Mouse (Mus musculus): ENCODE results near the gene Itpr2. TPM values are rescaled to one million over a fixed set of nuclear protein-coding genes. Genes with fewer than 3 reads are reported as not detected.
"Not testable (repeated sequence)": the region's sequence is repeated elsewhere in the genome, so short reads cannot be mapped to it uniquely, and the experiment has no call there.

The Itpr2 gene
- total RNA-seq, 2 experiments from 2014 or later = 38.2 to 47.8 TPM

DNA sequence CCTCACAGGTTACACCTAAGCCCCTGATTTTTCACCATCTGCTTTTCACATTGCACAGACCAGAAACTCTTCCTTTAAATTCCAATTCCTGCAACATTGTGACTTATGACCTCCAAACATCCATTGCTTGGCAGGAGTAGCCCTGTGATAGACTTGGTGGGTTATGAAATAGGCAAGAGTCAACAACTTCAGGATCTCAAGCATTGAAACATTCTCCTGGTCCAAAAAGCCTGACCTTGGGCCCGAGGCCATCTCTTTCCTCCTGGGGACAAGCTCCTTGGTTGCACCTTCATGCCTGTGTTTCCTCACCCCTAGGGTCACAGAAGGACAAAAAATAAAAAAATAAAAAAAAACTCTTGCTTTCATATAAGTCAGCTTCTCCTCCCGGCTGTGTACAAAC, 32.1 kb downstream of the Itpr2 start:
- peak; percentile 48 to 56 for DNase-seq

DNA sequence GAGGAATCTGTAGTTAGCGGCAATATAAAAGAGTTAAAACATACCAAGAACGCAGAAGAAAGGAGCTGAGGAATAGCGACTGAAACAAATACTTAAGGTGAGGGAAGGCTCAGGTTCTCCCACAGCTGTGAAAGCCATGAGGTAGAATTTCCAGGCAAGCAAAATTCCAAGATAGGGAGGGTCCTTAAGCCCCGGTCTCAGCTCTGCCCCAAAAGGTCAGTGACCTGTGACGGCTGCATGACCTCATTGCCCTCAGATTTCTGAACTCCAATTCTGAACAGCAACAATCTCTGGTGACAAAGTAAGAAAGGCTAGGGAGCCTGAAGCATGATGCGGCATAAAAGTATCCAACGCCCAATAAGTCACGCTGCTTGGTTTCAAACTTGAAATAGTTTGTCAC, 33.7 kb downstream of the Itpr2 start:
- DNase-seq = no peak

- not testable (repeated sequence) for DNase-seq
Observed at GRCm38 (mm10) chr6:146464645-146465042, 37.4 kb downstream of the Itpr2 start.

DNA sequence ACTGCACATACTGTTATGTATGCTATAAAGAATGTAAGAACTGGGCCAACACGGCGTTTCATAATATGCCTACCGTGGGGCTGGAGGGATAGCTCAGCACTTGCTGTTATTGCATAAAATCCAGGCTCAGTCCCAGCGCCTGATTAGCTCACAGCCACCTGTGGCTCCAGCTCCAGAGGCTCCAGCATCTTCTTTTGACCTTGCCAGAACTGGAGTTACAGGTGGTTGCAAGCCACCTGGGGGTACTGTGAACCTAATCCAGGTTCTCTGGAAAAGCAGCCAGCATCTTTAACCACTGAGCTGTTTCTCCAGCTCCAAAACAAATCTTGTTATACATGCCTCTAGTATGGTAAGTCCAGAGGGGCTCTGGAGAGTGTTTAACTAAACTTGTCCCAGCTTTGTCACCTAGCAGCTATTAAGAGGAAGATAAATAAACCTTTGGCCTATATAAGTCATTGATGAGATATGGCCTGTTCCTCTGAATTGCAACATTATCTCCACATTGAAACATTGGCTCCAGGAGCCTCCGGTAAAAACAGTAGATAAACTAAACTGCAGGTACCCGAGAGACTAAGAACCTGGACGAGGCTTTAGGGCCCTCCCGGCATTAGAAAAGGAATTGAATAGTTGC, 37.9 kb downstream of the Itpr2 start:
- DNase-seq = no peak

DNA sequence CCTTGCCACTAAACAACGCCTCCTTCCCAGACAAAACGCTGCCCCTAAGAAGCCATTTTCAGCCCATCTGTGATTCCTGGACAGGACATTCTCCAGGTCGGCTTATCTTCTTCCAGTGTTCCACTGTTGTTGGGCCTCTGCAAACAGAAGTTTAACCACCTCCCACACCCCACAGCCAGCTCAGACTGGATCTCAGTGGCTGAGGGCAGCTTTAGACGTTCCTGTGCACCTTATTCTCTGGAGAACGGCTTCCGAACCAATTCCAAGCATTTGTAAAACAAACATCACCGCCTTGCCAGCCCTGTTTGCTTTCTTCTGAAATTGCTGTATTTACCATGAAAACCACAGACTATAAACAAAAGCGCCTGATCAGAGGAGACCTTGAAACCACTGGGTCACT, 41.1 kb downstream of the Itpr2 start:
- no peak for DNase-seq

GRCm38 (mm10) chr6:146458436-146458835, 43.6 kb downstream of the Itpr2 start:
- no peak for DNase-seq

GRCm38 (mm10) chr6:146456741-146457140, 45.3 kb downstream of the Itpr2 start:
- DNase-seq = no peak

GRCm38 (mm10) chr6:146454520-146455511, 47.2 kb downstream of the Itpr2 start:
- DNase-seq = no peak

DNA sequence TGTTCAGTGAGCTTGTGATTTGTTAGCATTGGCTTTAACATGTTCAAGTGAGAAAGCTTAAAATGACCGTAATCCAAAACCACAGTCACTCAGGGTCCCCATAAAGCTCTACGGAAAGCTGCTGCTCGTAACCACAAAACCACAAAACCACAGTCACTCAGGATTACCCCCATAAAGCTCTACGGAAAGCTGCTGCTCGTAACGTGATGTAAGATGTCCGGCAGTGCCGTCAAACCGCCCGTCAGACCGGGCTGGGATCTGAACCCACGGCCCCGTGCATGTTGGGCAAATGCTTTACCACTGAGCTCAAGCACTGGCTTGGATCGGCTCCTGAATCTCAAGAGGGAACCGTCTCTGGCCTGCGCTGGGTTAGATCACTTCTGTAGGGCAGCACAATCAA, 49.5 kb downstream of the Itpr2 start:
- no peak for DNase-seq

DNA sequence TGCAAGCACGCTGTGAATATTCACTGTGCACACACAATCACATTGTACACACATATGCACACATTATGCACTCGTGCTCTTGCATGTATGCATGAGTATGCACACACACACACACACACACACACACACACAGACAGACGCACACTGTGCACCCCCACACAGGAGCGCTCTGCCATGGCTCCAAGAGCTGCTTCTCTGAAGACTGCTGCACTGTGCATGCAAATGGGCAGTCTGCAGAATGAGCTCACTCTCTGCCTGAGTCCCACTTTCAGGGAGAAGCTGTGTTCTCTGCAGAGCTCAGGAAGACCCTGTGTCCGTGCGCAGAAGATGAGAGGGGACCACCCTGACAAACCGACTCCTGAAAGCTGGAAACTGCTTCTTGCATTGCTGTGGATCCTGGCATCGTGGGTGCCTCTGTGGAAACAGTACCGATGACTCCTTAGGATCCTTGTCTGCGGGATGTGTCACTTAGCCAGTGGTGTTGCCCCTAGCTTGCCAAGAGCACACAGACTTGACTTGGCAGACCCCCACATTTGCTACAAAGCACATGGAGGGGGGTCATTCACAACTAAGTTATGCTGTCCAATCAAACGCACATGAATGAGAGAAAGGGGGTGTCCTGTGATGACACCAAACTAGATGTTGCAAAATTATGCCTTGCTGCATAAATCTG, 55.9 kb downstream of the Itpr2 start:
- no peak for DNase-seq

DNA sequence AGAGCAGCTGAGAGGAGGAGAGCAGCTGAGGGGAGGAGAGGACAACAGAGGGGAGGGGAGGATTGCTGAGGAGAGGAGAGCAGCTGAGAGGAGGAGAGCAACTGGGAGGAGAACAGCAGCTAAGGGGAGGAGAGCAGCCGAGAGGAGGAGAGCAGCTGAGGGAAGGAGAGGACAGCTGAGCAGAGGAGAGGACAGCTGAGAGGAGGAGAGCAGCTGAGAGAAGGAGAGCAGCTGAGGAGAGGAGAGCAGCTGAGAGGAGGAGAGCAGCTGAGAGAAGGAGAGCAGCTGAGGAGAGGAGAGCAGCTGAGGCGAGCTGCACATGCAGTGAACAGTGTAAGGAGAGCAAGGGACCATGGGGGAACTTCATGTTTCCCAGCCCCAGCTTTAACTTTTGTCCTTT, 62.2 kb downstream of the Itpr2 start:
- DNase-seq = no peak

DNA sequence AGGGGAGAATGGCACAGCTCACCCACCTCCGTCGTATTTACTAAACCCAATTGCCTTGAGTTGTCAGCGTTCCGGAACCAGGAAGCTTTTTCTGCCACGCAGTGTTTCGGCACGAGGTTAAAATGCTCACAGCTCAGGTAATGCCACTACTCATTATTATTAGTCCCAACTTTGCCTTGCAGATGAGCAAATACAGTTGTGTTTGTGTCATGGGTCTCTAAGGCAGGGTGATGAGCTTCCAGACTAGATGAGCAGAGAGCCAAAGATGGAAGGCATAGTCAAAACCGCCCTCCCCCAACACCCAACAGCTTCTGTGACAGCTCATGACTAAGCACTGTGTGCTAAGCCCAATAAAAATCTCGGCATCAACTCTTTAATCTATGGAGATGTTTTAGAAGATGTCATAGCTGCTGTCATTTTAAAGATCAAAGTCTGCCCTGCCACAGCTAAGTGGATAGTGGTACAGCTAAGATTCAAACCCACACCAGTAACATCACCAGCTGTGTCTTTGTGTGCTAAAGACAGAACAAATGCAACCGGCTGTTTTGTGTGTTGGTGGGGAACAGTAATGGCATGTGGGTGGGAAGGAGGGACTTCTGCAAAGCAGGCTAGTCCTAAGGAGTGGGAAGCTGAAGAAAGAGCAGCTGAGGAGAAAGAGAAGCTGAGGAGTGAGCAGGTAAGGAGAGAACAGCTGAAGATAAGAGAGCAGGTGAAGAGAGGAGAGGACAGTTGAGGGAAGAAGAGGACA, 62.8 kb downstream of the Itpr2 start:
- peak; percentile 27 to 36 for DNase-seq

DNA sequence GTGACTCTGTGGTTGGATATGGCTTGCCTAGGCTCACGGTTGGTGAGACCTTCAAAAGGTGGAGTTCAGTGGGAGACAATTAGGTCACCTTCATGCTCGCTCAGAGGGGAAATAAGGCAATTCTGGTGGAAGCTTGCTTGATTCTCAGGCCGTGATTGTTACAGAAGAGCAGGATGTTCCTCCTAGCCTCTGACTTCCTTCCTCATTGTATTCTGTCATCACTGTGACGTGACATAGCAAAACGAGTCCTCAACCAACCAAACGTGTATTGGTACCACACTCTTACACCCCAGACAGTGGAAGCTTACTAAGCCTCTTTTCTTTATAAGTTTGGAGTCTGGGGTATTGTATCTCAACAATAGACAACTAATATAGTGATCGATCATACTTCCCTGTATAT, 64.0 kb downstream of the Itpr2 start:
- no peak for DNase-seq

- no peak for DNase-seq
Observed at GRCm38 (mm10) chr6:146436916-146437496, 65.0 kb downstream of the Itpr2 start.

GRCm38 (mm10) chr6:146434217-146434616, 67.8 kb downstream of the Itpr2 start:
- DNase-seq = no peak

- DNase-seq = peak; percentile 36 to 45
Observed at GRCm38 (mm10) chr6:146432218-146432865, 69.7 kb downstream of the Itpr2 start.

GRCm38 (mm10) chr6:146431777-146432176, 70.2 kb downstream of the Itpr2 start:
- peak in 1 of 2 experiments; percentile 51 for DNase-seq

DNA sequence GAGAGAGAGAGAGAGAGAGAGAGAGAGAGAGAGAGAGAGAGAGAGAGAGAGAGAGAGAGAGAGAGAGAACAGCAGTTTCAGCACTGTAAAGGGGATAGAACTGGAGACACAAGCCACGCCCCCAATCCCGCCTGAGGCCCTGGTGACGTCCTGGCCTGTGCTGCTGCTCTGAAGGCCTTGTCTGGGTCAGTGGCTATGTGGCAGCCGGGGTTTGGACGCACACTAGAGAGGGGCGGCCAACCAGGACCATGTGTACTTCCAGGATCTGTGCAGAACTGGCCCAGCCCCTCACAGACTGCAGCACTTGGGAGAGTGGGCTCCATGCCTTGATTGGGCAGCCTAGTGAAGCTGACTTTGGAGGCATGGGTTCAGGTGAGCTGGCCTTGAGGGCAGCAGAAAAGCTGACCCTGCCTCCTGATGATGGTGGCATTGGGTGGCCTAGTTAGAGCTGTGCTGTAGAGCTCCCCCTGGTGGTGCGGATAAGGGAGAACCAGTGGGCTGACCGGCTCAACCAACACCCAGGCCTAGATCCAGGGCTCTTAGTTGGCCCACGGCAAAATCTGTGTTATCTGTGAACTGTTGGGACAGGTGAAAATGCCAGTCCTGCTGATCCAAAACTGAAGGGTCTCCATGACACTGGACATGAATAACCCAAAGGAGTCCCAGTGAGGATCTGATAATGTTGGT, 72.2 kb downstream of the Itpr2 start:
- peak; percentile 57 to 70 for DNase-seq

- no peak for DNase-seq
Observed at GRCm38 (mm10) chr6:146424778-146425177, 77.2 kb downstream of the Itpr2 start.

DNA sequence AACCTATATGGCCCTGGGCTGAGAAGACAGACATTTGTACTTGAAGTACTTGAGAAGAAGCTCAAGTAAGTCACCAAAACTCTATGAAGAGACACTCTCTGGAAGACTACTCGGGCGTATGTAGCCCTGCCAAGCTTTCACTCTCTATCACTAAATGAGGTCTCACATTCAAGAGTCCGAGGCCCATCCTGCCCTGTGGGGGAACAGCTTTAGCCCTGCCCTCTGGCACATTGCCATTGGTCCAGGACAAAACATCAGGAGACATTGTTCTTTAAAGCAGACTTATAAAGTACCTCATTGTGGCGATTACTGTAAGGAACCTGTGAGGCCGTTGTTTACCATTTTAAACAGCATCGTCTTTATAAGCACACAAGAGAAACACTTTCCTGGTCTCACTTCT, 77.7 kb downstream of the Itpr2 start:
- no peak for DNase-seq

- no peak for DNase-seq
Observed at GRCm38 (mm10) chr6:146420718-146421117, 81.3 kb downstream of the Itpr2 start.
